ENCODE assay signal across 8 mouse cellular contexts in genomic region chr12:24630220-24630619, GRCm38 (mm10). TPM values are rescaled to one million over a fixed set of nuclear protein-coding genes. Genes with fewer than 3 reads are reported as not detected.
DNase-seq lines count a peak whose midpoint lies in the region; ATAC-seq and TF ChIP-seq lines count a peak whose summit lies in the region.

No protein-coding gene starts in this region.

- no peak overlapping the region for H3K27ac ChIP-seq in heart, embryonic 10.5 days
- H3K27ac ChIP-seq in hindbrain, embryonic 14.5 days: no peak overlapping the region

- WGBS in heart, embryonic 10.5 days: 70% methylated on average over 1 of the region's 1 CpGs
- 81% methylated on average over 1 of the region's 1 CpGs for WGBS in hindbrain, embryonic 14.5 days

- ATAC-seq in CD4-positive, CD25-positive, alpha-beta regulatory T cell, adult 4 months: peak; percentile 56
- no peak for ATAC-seq in hindbrain, embryonic 14.5 days (ENCODE audit: low FRiP score)

- TF ChIP-seq POLR2A in brain, embryonic 14.5 days (IDR thresholded peaks at IDR 0.05; ENCODE audit: borderline replicate concordance, extremely low read depth, insufficient read depth, insufficient read length, poor library complexity, severe bottlenecking): no peak

- peaks cover 14% of the 10 kb centered on the region for H3K4me1 ChIP-seq in heart, embryonic 10.5 days
- H3K4me1 ChIP-seq in hindbrain, embryonic 14.5 days (replicated peaks; ENCODE audit: control insufficient read depth, insufficient read depth, low read length): no peaks in the 10 kb centered on the region

- no peak overlapping the region for H3K9ac ChIP-seq in hindbrain, embryonic 14.5 days

- no peaks in the 10 kb centered on the region for H3K27me3 ChIP-seq in heart, embryonic 10.5 days (ENCODE audit: insufficient read depth, poor library complexity, severe bottlenecking)
- H3K27me3 ChIP-seq in hindbrain, embryonic 14.5 days (ENCODE audit: control insufficient read depth, insufficient read depth, low read length): no peaks in the 10 kb centered on the region

- no peaks in the 10 kb centered on the region for H3K9me3 ChIP-seq in heart, embryonic 10.5 days
- no peaks in the 10 kb centered on the region for H3K9me3 ChIP-seq in hindbrain, embryonic 14.5 days (ENCODE audit: control insufficient read depth, low read length)

- peak; percentile 30; the same call in 1 of the 2 replicates for TF ChIP-seq CTCF in brain, embryonic 14.5 days (IDR thresholded peaks at IDR 0.05; ENCODE audit: borderline replicate concordance, extremely low read depth, insufficient read depth, insufficient read length)

- H3K4me2 ChIP-seq in hindbrain, embryonic 14.5 days (replicated peaks): no peak overlapping the region

- H3K36me3 ChIP-seq in heart, embryonic 10.5 days: no peaks in the 10 kb centered on the region
- H3K36me3 ChIP-seq in hindbrain, embryonic 14.5 days (replicated peaks; ENCODE audit: control insufficient read depth, insufficient read depth): no peaks in the 10 kb centered on the region

- peak; percentile 40 to 53 for DNase-seq in heart, adult 9 months (ENCODE audit: low spot score in 2 of 2)
- no peak for DNase-seq in heart, embryonic 10.5 days (ENCODE audit: low spot score)
- no peak for DNase-seq in brain, embryonic 14.5 days (ENCODE audit: low read depth)
- peak; percentile 71 for DNase-seq in kidney, postnatal 14 days
- peak; percentile 32 for DNase-seq in retina, postnatal 1 day
- DNase-seq in frontal cortex, postnatal 36 days (ENCODE audit: low spot score in 2 of 2): no peak
- no peak for DNase-seq in hindbrain, embryonic 14.5 days (ENCODE audit: low spot score)

- H3K4me3 ChIP-seq in heart, embryonic 10.5 days: no peak overlapping the region
- H3K4me3 ChIP-seq in hindbrain, embryonic 14.5 days (replicated peaks; ENCODE audit: low read length): no peak overlapping the region

RNA-seq across cellular contexts. Expression of gene Klf11, which starts 20.9 kb away (rescaled TPM):
- polyA plus RNA-seq in heart, embryonic 10.5 days (2016; fragmentation: Nextera tagmentation; extraction: Ambion mirVana): 12.0 and 16.2 TPM in 2 replicates
- polyA plus RNA-seq in CD4-positive, CD25-positive, alpha-beta regulatory T cell, adult 4 months (2017; shearing (Covaris generic)): 1 to 10 TPM; 2.2 to 3.1 TPM
- 15.1 and 19.6 TPM in 2 replicates for polyA plus RNA-seq in brain, embryonic 14.5 days (2012; rRNA removed)
- polyA plus RNA-seq in hindbrain, embryonic 14.5 days (2014; fragmentation: Nextera tagmentation; extraction: Ambion mirVana): 17.2 and 17.9 TPM in 2 replicates

RNA-seq across cellular contexts. Expression of gene Cys1, which starts 51.4 kb away (rescaled TPM):
- polyA plus RNA-seq in heart, embryonic 10.5 days (2016; fragmentation: Nextera tagmentation; extraction: Ambion mirVana): 0.28 and 0.34 TPM in 2 replicates
- not detected for polyA plus RNA-seq in CD4-positive, CD25-positive, alpha-beta regulatory T cell, adult 4 months (2017; shearing (Covaris generic))
- 1.5 and 2.2 TPM in 2 replicates for polyA plus RNA-seq in brain, embryonic 14.5 days (2012; rRNA removed)
- polyA plus RNA-seq in hindbrain, embryonic 14.5 days (2014; fragmentation: Nextera tagmentation; extraction: Ambion mirVana): 2.3 and 2.6 TPM in 2 replicates

RNA-seq across cellular contexts. Expression of gene Grhl1, which starts 58.1 kb away (rescaled TPM):
- 4.1 and 5.1 TPM in 2 replicates for polyA plus RNA-seq in heart, embryonic 10.5 days (2016; fragmentation: Nextera tagmentation; extraction: Ambion mirVana)
- polyA plus RNA-seq in CD4-positive, CD25-positive, alpha-beta regulatory T cell, adult 4 months (2017; shearing (Covaris generic)): 1 to 10 TPM; 2.9 to 3.1 TPM
- polyA plus RNA-seq in brain, embryonic 14.5 days (2012; rRNA removed): 1.1 and 1.3 TPM in 2 replicates
- 0.58 and 1.1 TPM in 2 replicates for polyA plus RNA-seq in hindbrain, embryonic 14.5 days (2014; fragmentation: Nextera tagmentation; extraction: Ambion mirVana)

Comparison
In these comparisons a context has a peak if more than half of its experiments do, and no peak if none do; other contexts are left out.
1. DNase-seq: peak in heart, adult 9 months (2 of 2), kidney, postnatal 14 days (single experiment) and retina, postnatal 1 day (single experiment); none in heart, embryonic 10.5 days (single experiment), brain, embryonic 14.5 days (single experiment), frontal cortex, postnatal 36 days (0 of 2) and hindbrain, embryonic 14.5 days (single experiment).